Mouse (Mus musculus) embryonic fibroblast, embryonic 13.5 days (primary cell): Measurements from ENCODE around the gene Anks1b.

ENCODE experiments used
- CTCF ChIP-seq: IDR thresholded peaks from 2 replicates; pipeline ENCODE4 v1.5.1; 2011; ENCODE audit warnings: mild to moderate bottlenecking, control low read depth, low read length, moderate library complexity, borderline replicate concordance; ENCODE audit not compliant: insufficient read depth
- POLR2A ChIP-seq: IDR thresholded peaks from 2 replicates; pipeline ENCODE4 v1.6.1; 2011; ENCODE audit warnings: low read depth, mild to moderate bottlenecking, control low read depth, low read length, moderate library complexity

- no peak for TF ChIP-seq CTCF
- TF ChIP-seq POLR2A, result no peak
These were observed 850.6 kb downstream of the Anks1b start for GRCm38 (mm10) chr10:90723941-90724341.
